Mouse (Mus musculus) intestine, embryonic 16.5 days (tissue): ENCODE measurements around the gene Sesn1. TPM values are rescaled to one million over a fixed set of nuclear protein-coding genes. Genes with fewer than 3 reads are reported as not detected.

ENCODE experiments used
- ATAC-seq: fragments of 200-750 bp; cut with Nextera tagmentation; 2 replicates; pipeline ENCODE4 v1.8.0; 2017; ENCODE audit warnings: moderate TSS enrichment, moderate library complexity
- H3K27ac ChIP-seq: fragments of 300-500 bp; sonication (generic); 2 replicates; pipeline ENCODE4 v1.5.1; 2014; ENCODE audit warnings: mild to moderate bottlenecking, low read length
- H3K27me3 ChIP-seq: fragments of 300-500 bp; sonication (generic); replicated peaks from 2 replicates; pipeline ENCODE4 v1.6.1; 2014; ENCODE audit warnings: low read length, control low read depth, mixed read lengths; ENCODE audit not compliant: control insufficient read depth, insufficient read depth
- H3K36me3 ChIP-seq: fragments of 300-500 bp; sonication (generic); 2 replicates; pipeline ENCODE4 v1.6.1; 2014; ENCODE audit warnings: low read length, control low read depth; ENCODE audit not compliant: control insufficient read depth, insufficient read depth
- H3K4me1 ChIP-seq: fragments of 300-500 bp; sonication (generic); 2 replicates; pipeline ENCODE4 v1.6.1; 2014; ENCODE audit warnings: low read length, control low read depth, mixed read lengths; ENCODE audit not compliant: control insufficient read depth, insufficient read depth
- H3K4me2 ChIP-seq: fragments of 300-500 bp; sonication (generic); 2 replicates; pipeline ENCODE4 v1.6.1; 2014; ENCODE audit warnings: low read depth, low read length, control low read depth
- H3K4me3 ChIP-seq: fragments of 300-500 bp; sonication (generic); 2 replicates; pipeline ENCODE4 v1.5.1; 2014; ENCODE audit warnings: mild to moderate bottlenecking, low read length
- H3K9ac ChIP-seq: fragments of 300-500 bp; sonication (generic); 2 replicates; pipeline ENCODE4 v1.6.1; 2014; ENCODE audit warnings: low read depth, low read length
- H3K9me3 ChIP-seq: fragments of 300-500 bp; sonication (generic); 2 replicates; pipeline ENCODE4 v1.6.1; 2016; ENCODE audit warnings: low read length, control low read depth; ENCODE audit not compliant: control insufficient read depth
- WGBS: fragments of 180-500 bp; shearing (Covaris S2); extraction: QIAGEN DNeasy Blood & Tissue Kit; methylation state at CpG from one replicate; pipeline ENCODE4 v1.1.7; 2014; 5-methylcytosine and 5-hydroxymethylcytosine counted together
- polyA plus RNA-seq: library from polyadenylated mRNA; unstranded; fragments of >200 nt; fragmentation: Nextera tagmentation; extraction: Ambion mirVana; gene quantifications from 2 replicates; pipeline ENCODE4 v1.2.1, GENCODE M21; 2015

Sesn1 gene
- polyA plus RNA-seq, 1 experiment from 2014 or later = 28.3 TPM

DNA sequence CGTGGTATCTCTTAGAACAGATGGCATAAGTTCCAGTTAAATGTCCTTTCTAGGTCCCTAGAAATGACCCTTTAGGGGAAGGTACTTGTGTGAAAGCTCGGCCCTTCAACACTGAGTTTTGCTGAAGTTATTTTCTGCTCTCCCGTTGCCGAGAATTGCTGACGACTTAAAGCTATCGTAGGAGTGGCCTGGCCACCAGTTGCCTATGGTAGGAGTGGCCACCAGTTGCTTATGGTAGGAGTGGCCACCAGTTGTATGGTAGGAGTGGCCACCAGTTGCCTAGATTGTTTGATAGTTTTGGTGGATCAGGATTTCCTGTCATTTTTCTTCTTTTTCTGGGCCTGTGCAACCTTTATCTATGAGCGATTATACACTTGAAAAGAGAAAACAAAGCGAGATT lies 38.0 kb downstream of the Sesn1 start:
- ATAC-seq = no peak
- Histone ChIP-seq H3K9me3 (no peaks in the 10 kb centered on the region), H3K4me1 (no peaks in the 10 kb centered on the region), H3K9ac (no peak overlapping the region), H3K4me2 (no peak overlapping the region), H3K36me3 (no peaks in the 10 kb centered on the region), H3K27ac (no peak overlapping the region), H3K4me3 (no peak overlapping the region), H3K27me3 (no peaks in the 10 kb centered on the region)
- WGBS = 96% methylated on average over 8 of the region's 8 CpGs

DNA sequence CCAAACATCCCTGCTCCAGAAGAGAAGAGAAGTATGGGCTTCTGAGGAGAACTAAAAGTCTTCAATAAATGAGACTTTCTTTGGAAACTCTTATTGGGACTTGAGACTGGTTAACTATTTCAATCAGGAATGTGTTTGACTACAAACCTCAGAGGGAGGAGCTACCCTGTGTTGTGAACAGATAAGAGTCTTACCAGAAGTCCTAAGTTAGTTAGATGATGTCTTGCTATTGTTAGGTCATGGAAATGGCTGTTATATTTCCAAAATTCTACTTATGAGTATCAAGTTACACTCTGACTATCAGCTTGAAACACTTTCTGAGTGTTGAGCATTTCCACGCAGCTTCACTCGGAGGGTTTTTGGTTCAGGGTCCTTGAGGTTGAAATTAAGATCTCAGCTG lies 39.0 kb downstream of the Sesn1 start:
- Histone ChIP-seq H3K9ac (no peak overlapping the region), H3K27ac (no peak overlapping the region), H3K36me3 (no peaks in the 10 kb centered on the region), H3K4me2 (no peak overlapping the region), H3K9me3 (no peaks in the 10 kb centered on the region), H3K27me3 (no peaks in the 10 kb centered on the region), H3K4me1 (no peaks in the 10 kb centered on the region), H3K4me3 (no peak overlapping the region)
- WGBS = 84% methylated on average over 2 of the region's 2 CpGs
- no peak for ATAC-seq

DNA sequence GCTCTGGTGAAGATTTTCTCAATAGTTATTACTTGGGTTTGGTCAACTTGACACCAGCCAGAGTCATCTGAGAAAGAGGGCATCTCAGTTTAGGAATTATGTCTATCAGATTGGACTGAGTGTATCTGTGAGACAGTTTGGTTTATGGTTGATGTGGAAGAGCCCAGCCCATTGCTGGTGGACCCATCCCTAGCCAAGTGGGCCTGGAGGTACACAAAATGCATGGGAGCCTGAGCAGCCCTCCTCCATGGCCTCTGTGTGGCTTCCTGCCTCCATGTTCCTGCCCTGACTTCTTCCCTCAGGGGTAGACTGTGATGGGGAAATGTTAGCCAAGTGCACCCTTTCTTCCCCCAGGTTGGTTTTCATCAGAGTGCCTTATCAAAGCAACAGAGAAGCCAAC lies 50.1 kb downstream of the Sesn1 start:
- no peak overlapping the region for H3K4me3 ChIP-seq
- no peak overlapping the region for H3K27ac ChIP-seq
- H3K36me3 ChIP-seq = no peaks in the 10 kb centered on the region
- H3K27me3 ChIP-seq = no peaks in the 10 kb centered on the region
- H3K4me2 ChIP-seq = no peak overlapping the region
- ATAC-seq = no peak
- no peak overlapping the region for H3K9ac ChIP-seq
- no peaks in the 10 kb centered on the region for H3K4me1 ChIP-seq
- no peaks in the 10 kb centered on the region for H3K9me3 ChIP-seq

DNA sequence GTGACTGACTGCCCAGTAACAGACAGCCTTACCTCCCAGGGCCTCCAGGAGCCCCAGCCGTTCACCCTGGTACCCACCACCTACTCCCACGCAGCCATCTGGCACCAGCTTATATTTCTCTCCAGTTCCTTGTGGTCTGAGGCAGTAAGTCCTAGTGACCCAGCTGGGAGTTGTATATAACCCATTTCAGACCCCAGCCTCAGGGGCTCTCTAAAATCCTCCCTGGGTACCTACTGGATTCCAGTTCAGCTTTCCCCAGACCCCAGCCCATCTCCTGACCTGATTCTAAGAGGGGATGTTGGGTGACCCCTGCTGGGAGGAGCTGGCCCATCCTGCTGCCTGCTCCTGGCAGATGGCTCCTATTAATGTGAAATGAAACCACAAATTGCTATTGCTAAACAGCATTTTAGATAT lies 50.5 kb downstream of the Sesn1 start:
- ATAC-seq = no peak
- Histone ChIP-seq H3K4me3 (no peak overlapping the region), H3K9me3 (no peaks in the 10 kb centered on the region), H3K9ac (no peak overlapping the region), H3K4me1 (no peaks in the 10 kb centered on the region), H3K27me3 (no peaks in the 10 kb centered on the region), H3K27ac (no peak overlapping the region), H3K36me3 (no peaks in the 10 kb centered on the region), H3K4me2 (no peak overlapping the region)
- WGBS = 89% methylated on average over 2 of the region's 2 CpGs

DNA sequence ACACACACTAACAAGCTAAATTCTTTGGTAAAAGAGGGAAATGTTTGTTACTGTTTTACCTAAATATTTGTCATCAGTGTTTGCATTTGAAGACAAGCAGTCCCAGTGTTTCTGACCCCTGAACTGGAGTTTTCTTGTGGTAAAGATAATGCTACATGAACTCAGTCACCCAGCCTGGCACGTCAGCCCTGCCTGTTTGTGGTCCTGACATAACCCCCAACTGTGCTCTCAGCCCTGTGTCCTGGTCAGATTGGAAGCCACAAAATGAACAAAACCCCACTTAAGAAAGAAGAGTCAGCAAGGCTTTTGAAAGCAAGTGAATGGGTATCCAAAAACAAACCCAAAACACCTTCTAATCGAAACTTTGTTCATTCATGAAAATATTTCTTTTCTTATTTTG lies 53.3 kb downstream of the Sesn1 start:
- Histone ChIP-seq H3K27ac (no peak overlapping the region), H3K9me3 (no peaks in the 10 kb centered on the region), H3K36me3 (no peaks in the 10 kb centered on the region), H3K4me1 (peaks cover under 1% of the 10 kb centered on the region; the same call in 1 of the 2 replicates), H3K9ac (no peak overlapping the region), H3K27me3 (no peaks in the 10 kb centered on the region), H3K4me3 (no peak overlapping the region), H3K4me2 (no peak overlapping the region)
- ATAC-seq = no peak
- WGBS = 65% methylated on average over 2 of the region's 2 CpGs

DNA sequence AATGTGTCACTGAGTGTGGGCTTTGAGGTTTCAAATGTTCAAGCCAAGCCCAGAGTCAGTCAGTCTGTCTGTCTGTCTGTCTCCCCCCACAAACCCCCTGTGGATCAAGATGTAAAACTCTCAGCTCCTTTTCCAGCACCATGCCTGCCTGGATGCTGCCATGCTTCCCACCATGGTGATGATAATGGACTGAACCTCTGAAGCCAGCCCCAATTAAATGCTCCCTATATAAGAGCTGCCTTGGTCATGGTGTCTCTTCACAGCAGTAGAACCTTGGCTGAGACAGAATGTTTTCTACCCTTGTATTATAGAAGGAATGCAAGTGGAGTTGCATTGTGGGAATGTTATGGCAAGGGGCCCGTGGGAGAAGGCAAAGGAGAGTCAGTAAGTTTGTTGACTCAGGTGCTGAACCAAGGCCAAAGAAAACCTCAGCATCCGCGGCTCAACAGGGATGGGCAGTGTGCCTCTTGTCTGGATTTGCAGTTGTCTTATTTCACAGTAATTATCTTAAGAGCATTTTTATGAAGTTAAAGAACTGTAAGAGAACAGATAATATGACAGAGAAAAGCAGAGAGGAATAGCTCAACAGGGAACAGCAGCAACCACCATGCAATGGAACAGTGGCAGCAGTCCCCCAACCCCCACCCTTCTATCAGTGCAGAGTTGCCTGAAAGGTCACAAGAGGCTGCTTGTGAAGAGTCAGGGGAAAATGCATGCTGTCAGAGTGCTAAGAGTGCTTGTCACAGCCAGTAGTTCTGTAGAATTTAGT lies 56.5 kb downstream of the Sesn1 start:
- H3K9ac ChIP-seq = no peak overlapping the region
- H3K4me3 ChIP-seq = no peak overlapping the region
- H3K9me3 ChIP-seq = no peaks in the 10 kb centered on the region
- no peak overlapping the region for H3K4me2 ChIP-seq
- H3K4me1 ChIP-seq = peaks cover 2% of the 10 kb centered on the region; the same call in 1 of the 2 replicates
- no peak for ATAC-seq
- no peaks in the 10 kb centered on the region for H3K27me3 ChIP-seq
- no peaks in the 10 kb centered on the region for H3K36me3 ChIP-seq
- peak overlapping the region; percentile 15; the same call in 1 of the 2 replicates for H3K27ac ChIP-seq
- WGBS = 29% methylated on average over 3 of the region's 3 CpGs

DNA sequence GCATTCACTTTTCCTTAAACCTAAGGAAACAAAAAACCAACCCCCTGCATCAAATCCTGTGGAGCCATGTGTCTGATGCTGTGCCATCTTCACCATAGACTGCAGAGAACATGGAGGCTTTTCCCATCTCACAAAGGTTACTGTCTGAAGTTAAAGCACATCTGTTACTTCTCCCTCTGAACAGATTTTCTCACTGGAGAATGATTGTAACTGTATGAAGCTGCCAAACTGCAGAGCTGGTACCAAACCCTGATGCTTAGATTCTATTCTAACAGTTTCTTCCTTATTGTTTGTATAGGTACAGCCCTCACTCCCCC lies 57.1 kb downstream of the Sesn1 start:
- Histone ChIP-seq H3K4me3 (no peak overlapping the region), H3K4me2 (no peak overlapping the region), H3K36me3 (no peaks in the 10 kb centered on the region), H3K27me3 (no peaks in the 10 kb centered on the region), H3K9me3 (no peaks in the 10 kb centered on the region), H3K9ac (no peak overlapping the region), H3K27ac (peak overlapping the region; percentile 15; the same call in 1 of the 2 replicates), H3K4me1 (peaks cover 2% of the 10 kb centered on the region; the same call in 1 of the 2 replicates)
- no peak for ATAC-seq

DNA sequence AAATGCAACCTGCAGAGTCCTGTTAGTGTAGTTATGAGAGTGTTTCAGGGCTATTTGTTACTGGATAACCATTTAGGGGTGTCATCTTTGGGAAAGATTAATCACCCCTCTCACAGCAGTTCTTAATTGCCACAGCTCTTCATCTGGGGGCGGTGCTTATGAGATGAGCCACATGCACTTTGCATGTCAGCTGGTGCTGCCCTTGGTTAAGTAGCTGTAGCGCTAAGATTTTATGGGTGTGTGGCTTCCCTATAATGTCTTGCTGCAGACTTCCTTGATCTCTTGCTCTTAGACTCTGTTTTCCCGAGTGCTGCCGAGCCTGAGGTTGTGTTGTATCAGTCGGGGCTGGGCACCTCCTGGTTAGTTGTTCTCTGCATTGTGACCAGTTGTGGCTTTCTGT lies 58.2 kb downstream of the Sesn1 start:
- ATAC-seq = peak; percentile 40; the same call in 1 of the 2 replicates
- 66% methylated on average over 5 of the region's 5 CpGs for WGBS
- no peaks in the 10 kb centered on the region for H3K27me3 ChIP-seq
- H3K4me2 ChIP-seq = no peak overlapping the region
- H3K4me3 ChIP-seq = no peak overlapping the region
- H3K9me3 ChIP-seq = no peaks in the 10 kb centered on the region
- no peak overlapping the region for H3K9ac ChIP-seq
- H3K4me1 ChIP-seq = peaks cover 2% of the 10 kb centered on the region; the same call in 1 of the 2 replicates
- H3K36me3 ChIP-seq = no peaks in the 10 kb centered on the region
- no peak overlapping the region for H3K27ac ChIP-seq

DNA sequence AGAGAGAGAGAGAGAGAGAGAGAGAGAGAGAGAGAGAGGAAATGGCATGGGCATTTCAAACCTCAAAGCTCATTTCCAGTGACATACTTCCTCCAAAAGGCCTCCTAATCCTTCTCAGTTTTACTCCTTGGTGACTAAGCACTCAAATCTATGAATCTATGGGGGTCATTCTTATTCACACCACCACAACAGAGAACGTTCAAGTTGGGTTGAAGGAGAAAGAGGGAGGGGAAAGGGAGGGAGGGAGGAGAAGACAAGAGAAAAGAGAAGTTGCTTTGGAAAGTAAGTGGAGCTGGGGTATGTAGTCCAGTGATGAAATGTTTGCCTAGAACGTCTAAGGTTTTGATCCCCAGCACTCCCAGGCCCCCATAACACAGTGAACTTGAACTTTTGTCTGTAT lies 60.4 kb downstream of the Sesn1 start:
- Histone ChIP-seq H3K4me3 (no peak overlapping the region), H3K4me1 (peaks cover 2% of the 10 kb centered on the region; the same call in 1 of the 2 replicates), H3K27me3 (no peaks in the 10 kb centered on the region), H3K9ac (no peak overlapping the region), H3K27ac (no peak overlapping the region), H3K4me2 (no peak overlapping the region), H3K9me3 (no peaks in the 10 kb centered on the region), H3K36me3 (no peaks in the 10 kb centered on the region)
- 42% methylated on average over 2 of the region's 2 CpGs for WGBS
- no peak for ATAC-seq

DNA sequence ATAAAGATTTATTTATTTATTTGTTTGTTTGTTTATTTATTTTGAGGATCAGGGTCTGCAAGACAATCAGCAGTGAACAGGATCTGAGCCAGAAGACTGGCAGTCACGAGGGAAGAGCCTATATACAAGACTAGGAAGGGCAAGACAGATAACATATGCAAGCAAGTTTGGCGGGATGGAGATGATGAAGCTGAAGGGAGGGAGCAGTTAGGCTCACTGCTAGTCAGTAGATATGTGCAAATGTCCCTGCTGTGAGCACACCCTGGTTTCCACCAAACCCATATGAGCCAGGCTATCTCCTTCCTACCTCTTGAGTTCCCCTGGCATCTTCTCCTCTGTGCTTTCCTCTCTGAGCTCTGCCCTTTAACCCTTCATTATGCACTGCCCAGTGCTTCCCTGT lies 61.8 kb downstream of the Sesn1 start:
- no peaks in the 10 kb centered on the region for H3K27me3 ChIP-seq
- ATAC-seq = no peak

More for the DNA sequence above, 61.8 kb downstream of the Sesn1 start:
- 56% methylated on average over 2 of the region's 2 CpGs for WGBS
- Histone ChIP-seq H3K36me3 (no peaks in the 10 kb centered on the region), H3K27ac (no peak overlapping the region), H3K4me1 (peaks cover 2% of the 10 kb centered on the region; the same call in 1 of the 2 replicates), H3K4me2 (no peak overlapping the region), H3K9ac (no peak overlapping the region), H3K4me3 (no peak overlapping the region), H3K9me3 (no peaks in the 10 kb centered on the region)
